Mouse (Mus musculus) inflammation-experienced regulatory T-cells, adult 6 months (primary cell): ENCODE results near the gene Sorl1. TPM values are rescaled to one million over a fixed set of nuclear protein-coding genes. Genes with fewer than 3 reads are reported as not detected.
"Not testable (repeated sequence)": the region's sequence is repeated elsewhere in the genome, so short reads cannot be mapped to it uniquely, and the experiment has no call there.

ENCODE experiments used
- ATAC-seq: one replicate; pipeline ENCODE4 v1.8.0; 2017
- polyA plus RNA-seq, 3 experiments: library from polyadenylated mRNA; unstranded; fragments of 100-300 nt; shearing (Covaris generic); gene quantifications; one replicate each; pipeline ENCODE4 v1.2.1; 2017

The Sorl1 gene
- polyA plus RNA-seq, 3 experiments from 2014 or later = 27.5 to 44.9 (median 29.1) TPM

DNA sequence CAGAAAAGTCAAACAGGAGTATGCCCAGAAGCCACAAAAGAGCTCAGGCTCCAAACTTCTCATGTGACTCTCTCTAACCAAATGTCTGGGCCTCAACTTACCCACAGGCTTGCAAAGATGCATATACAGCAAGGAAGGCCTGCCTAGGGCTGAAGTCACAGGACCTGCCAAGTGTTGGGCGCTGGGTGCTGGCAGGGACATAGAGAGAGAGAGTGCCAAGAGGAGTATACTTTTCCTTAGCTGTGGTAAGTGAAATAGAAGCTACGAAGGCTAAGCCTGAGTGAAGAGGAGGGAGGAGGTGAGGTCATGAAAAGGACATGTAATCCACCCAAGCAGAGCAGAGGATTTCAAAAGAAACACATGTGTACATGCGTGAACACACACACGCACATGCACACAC is 32.5 kb downstream of the Sorl1 start:
- ATAC-seq = no peak

DNA sequence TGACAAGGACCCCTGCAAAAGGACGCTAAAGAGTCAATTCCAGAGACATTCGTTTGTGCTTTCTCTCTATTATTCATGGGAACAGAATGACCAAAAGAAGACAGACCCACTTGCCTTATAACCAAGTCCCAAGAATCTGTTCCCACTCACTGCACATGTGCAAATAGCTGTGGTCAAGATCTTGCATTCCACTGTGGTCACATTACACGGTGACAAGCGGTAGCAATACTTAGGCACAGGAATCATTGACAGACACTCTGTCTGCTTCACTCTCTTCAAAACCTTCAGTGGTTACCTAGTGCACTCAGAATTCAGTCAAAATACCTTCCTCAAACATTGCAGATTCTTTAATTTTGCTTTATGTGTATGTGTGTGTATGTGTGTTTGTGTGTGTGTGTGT is 36.2 kb downstream of the Sorl1 start:
- no peak for ATAC-seq

DNA sequence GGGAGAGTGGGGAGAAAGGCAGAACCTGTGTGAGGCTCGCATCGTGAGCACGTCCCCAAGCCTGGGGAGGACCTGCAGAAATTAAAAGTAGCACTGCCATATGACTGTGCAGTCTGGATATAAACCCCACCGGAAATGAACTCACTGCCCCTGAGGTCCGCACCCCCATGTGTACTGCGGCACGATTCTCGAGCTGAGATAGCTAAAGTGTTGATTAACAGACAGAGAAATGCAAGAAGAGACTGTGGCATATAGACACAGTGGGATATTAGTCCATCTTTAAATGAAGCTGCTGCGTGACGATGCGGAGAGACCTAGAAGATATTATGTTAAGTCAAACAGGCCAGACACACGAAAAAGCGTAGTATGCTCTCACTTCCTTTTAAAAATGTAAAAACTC is 38.1 kb downstream of the Sorl1 start:
- ATAC-seq = no peak

DNA sequence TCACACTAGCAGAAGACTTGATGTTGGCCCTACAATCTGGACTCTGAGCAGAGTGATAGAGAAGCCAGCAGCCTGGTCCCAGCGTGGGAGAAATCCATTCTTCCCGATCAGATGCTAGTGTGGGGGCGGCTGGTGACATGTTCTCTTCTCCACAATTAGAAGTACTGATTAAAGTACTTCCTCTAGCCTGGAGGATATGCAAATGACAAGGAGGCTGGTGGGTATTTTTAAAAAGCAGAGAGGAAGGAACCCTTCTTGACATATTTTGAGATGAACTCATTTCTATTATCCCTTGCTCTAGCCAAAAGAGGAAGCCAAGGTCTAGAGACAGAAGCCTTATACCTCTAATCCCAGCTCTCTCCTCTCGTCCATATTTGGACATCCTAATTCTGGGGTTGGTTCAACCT is 40.4 kb downstream of the Sorl1 start:
- ATAC-seq = no peak

DNA sequence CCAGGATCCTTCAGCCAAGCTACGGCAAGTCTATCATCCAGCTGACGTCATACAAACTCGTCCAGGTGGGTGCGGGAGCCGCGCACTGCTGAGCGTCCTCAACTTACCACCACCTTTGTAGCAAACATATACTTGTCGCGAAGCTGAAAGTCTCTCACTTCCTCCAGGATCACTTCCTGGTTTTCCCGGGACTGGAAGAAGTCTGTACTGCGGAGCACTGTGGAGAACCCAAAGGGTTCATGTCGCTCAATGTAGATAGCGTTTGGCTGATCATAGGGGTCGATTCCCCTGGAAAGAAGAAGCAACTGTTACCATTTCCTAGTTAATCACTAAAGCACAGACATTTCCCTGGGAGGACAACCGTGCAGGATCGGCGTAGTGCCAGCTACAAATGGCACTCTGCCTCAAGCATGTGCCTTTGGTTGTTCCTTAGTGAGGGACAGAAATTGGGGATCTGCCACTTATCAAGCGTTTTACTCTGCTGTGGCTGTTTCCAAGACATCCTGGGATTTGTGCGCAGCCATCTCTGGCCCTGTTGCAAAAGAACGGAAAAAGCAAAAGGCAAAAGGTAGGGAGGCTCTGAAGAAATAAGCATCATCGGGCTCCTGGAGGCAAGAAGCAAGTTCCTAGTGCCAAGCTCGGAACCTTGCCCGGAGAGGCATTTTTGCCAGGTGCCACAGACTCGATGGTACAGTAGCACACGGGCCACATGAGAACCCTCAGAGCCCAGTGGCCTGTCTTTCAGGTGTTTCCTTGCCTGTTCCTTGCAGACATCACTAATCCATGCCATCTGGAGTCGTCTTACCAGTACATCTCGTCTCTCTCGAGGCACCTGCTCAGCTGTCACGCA is 42.2 kb downstream of the Sorl1 start:
- no peak for ATAC-seq

DNA sequence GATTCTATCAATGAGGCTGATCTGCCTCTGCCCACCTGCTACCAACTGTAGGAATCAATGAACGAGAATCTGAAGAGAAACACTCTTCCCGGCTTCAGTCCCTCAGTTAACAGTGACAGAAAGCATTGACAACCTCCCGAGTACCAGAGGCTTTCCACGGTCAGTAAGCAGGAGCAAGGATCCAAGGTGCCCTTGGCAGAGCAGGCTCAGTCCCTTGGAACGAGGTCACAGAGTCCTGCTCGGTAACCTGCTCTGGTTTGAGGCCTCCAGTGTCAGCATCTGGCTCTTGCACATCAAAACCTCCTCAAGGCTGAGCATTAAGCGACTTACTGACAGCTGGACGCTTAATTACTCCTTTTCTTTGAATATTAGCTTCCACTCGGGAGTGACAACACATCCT is 43.4 kb downstream of the Sorl1 start:
- ATAC-seq = no peak

DNA sequence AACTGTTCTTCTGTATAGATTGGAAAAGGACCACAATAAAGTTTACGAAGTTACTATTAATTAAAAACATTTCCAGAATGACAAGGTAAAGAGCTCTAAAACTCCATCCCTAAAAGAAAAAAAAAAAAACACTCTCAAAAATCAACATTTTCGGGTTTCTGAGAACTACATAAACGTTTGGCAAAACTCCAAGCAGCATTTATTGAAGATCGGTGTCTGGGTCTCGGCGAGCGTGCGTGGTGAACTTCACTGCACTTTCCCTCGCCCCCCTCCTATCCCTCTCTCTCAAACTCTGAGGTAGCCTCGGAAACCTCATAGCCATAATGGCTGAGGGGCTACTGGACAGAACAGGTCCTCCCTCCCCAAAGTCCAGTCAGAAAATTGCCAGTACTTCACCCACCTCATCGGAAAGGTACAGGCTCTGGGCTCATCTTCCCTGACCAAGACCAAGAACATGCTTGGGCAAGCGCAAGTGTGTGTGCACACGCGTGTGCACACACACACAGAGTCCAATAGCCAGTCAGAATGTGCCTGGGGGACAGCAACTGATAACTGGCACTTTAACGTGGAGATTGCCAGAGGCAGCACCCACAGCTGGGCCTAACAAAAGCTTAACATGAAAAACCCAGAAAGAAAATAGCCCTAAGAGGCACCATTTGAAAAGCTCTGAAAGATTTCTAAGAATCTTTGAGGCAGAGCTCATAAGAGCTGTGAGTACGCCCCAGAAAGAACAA is 46.8 kb downstream of the Sorl1 start:
- no peak for ATAC-seq

DNA sequence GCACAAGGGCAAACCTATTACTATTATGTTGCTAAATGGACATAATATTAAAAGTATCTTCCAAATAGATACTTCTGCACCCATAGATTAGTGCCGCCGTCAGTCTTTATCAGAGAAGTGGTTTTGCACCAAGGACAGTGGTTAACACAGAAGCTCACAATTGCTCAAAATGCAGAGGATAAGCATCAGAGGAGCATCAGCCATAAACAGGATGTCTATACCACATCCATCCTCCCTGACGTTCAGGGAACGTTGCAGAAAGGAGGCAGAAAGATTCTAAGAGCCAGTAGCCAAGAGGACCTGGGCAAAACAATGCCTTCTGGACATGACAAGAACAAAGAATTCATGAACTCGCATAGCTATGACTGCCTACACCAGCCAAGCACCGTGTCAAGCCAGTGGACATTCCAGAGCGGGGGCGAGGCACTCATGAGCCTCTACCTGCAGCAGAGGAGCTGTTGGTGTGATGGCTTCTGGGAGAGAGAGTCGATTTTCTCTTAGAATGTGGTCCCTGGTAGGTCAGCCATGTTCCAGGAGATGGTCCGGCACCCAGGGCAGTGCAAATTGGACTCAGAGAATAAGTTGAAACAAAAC is 47.7 kb downstream of the Sorl1 start:
- no peak for ATAC-seq

DNA sequence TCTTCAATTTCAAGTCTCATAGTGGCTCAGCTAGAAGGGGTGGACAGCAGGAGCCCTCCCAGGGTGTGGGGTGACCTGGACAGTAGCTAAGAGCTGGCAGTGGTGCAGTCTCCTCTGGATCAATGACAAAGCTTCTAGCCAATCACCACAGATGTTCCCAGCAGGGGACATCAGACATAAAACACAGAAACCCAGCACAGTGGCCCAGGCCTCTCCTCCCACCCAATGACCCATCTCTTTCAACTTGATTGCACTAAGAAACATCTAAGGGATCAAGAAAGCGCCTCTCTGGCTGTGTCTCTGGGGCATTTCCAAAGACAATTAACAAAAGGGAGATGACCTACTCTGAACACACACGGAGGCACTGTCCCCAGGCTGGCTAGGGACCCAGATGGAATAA is 48.9 kb downstream of the Sorl1 start:
- ATAC-seq = no peak

DNA sequence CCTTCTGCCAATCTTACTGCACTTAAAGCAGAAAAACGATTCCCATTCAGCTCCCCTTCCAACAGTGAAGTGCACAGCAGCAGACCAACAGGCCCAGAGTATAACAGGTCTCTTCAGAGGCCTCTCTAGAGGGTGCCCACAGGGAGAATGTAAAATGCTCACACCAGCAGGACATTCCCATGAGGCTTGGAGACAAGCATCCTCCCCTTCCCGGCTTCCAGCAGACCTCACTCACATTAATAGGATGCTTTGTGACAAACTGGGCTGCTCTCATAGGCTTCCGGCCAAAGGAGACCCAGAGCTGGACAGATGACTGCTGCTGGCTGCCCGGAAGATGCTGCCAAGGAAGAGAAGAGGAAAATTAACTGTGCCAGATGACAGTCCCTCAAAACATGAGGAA is 52.1 kb downstream of the Sorl1 start:
- ATAC-seq = no peak

DNA sequence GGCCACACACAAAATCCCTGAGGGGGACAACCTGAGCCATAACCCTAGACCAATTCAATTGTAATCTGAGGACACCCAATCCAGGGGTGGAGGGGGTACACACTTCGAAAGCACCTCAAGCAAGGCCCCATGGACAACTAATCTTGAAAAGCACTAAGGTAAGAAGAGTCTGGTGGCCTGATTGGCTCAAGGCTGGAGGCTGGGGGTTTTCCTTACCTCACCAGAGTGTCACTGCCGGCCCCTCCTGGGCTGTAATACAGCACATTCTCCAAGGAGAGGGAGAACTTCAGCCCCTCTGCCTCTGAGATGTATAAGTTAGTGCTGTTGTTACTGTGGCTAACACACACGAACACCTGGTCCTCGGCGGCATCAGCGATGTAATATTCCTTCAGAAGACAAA is 53.2 kb downstream of the Sorl1 start:
- ATAC-seq = no peak

DNA sequence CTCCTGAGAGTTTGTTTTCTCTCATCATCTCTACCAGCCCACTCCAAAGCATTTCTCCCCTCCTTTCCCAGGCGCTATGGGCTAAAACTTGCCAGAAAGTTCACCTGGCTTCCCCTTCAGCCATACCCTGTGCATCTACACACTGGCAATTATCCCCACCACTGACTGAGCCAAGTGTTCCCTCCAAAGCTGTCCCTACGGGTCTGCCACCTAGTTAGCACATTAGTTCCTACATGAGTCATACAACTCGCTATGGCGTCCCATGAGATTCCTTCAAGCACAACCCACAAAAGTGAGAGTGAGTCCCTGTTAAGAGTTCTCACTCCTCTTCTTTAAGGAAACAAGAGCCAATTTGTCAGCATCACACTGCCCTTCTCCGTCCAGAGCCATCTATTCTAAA is 54.6 kb downstream of the Sorl1 start:
- no peak for ATAC-seq

DNA sequence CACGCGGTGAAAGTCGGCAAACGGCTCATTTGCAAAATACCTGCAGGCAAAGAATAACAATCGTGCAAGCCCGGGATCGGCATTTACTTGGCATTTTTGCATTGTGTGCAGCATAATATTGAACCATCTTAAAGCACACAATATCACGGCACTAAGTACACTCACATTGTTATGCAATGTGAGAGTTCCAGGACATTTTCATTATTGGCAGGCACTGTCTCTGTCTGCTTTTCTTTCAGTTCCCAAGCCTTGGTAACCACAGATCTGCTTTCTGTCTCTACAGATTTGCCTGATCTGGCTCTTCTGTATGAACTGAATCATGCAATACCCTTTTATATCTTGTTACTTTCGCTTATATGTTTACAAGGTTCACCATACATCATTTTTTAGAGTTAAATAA is 56.1 kb downstream of the Sorl1 start:
- no peak for ATAC-seq

DNA sequence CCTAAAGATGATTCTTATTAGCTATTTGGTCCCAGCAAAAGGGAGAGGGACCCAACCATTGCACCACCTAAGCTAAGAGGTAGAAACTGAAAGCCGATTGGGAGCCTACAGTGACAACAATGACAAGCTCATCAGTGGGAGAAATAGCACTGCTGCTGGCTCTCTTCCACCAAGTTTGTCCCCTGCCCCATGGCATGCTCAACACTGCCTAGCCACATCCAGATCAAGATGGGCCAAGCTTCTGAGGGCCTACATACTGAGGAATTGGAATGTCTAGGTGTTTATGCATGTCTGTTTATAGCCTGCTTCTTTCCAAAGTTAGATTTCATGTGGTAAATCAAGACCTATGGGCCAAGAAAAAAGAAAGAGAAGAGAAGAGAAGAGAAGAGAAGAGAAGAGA is 58.3 kb downstream of the Sorl1 start:
- no peak for ATAC-seq

DNA sequence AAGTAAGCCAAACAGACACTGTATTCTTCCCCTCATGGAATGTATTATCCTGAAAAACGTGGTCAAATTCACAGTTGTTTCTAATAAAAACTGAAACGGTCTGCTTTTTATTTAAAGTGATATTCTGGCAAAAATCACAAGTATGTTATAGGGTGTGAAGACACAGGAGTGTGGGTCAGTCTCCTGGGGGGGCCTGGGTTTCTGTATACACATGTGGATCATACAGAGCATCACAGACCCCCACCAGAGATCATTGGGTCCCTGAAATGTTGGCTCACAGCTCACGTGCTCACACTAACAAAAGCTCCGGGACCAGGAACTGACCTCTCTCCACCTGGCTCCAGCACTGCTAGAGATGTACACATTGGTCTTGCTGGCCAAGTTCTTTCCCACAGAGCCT is 60.7 kb downstream of the Sorl1 start:
- ATAC-seq = no peak

DNA sequence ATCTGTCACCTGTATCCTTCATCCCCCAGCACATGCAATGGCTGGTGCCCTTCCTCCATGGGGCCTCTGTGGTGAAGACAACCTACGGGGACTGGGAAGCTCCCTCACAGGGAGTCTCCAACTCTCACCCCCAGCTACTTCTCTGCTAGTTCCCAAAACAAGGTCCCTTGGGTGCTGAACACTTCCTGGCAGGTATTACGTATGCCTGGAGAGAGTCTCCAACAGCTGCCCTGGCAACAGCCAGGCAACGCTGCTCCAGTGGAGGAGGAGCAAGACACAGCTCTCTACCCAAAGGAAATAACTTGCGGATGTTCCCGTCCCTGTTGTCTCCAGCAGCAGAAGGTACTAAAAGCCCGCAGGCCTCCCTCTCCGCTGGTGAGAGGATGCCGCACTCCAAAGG is 61.8 kb downstream of the Sorl1 start:
- ATAC-seq = no peak

DNA sequence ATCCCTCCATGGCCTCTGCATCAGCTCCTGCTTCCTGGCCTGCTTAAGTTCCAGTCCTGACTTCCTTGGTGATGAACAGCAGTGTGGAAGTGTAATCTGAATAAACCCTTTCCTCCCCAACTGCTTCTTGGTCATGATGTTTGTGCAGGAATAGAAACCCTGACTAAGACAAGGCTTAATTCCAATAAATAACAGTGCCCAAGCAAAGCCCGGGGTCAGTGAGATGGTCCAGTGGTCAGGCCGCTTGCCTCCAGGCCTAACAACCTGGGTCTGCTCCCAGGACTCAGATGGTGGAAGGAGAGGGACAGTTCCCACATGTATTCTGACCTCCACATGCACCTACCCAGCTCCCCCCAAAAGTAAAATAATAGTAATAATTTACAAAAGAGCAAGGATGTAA is 65.1 kb downstream of the Sorl1 start:
- ATAC-seq = not testable (repeated sequence)

DNA sequence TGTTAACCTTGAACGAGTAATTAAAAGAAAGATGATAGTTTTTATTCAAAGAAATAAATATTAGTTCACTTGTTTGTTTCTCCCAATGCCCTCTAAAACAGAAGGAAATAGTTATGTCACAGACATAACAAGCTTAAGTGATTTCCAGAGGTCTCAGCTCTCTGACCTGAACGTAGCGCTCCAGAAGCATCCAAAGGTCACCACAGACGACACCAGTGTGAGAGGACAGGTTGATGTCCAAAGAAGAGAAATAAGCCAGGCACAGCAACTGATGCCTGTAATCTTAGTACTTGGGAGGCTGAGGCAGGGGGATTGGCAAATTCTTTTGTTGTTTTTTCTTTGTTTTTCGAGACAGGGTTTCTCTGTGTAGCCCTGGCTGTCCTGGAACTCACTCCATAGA is 67.5 kb downstream of the Sorl1 start:
- no peak for ATAC-seq

DNA sequence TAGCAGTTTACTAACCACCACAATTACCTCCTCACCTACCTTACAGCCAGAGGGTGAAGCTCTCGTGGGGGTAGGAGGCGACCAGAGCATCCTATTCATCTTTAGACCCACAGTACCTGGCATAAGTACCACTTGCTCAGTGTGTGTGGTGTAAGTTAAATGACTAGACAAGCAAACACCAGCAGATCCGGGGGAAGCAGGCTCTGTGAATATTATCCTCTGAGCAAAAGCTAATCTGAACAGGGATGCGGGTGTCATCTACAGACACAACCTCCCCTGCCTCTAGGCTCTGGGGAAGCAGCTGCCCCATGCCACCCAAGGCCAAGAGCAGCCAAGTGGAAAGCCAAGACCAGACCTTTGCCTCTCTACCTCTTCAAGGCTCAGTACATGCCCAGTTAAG is 68.7 kb downstream of the Sorl1 start:
- ATAC-seq = no peak

DNA sequence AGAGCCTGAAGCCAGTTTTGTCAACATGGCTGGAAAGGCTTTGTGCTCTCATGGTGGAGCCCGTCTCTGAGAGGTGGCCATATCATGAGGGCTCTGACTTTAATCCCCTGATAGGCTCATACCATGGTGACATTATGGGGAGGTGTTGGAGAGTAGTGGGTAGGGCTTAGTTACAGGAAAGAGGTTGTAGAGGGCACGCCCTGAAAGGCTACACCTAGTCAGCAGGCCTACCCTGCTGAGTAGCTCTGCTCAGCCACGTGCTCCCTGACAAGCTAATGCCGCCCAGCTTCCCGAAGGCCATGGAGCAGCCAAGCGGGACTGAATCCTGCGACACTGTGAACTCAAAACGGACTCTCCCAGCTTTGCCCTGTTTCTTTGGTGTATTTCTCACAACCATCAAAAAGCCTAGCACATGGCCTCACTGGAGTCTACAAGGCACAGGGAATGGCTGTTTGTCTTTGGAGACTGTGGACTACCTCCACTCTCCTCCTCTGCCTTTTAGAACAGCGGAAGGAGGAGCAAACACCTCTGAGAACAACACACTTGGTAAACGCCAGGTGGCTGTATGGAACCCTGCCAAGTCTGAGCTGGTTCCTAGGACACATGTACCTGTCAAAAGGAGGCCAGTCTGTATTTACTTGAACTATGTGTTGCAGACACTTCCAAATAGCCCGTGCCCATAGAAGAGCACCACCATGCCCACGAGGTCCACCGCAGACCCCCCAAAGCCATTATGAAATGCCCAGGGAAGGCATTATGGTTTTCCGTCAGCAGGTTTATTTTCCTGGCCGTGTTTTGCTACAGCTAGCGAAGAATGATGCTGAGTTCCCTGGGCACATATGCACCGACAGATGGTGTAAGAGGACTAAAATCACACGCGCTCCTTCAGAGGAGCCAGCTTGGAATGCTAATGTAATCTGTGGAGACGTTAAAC is 69.5 kb downstream of the Sorl1 start:
- ATAC-seq = no peak

DNA sequence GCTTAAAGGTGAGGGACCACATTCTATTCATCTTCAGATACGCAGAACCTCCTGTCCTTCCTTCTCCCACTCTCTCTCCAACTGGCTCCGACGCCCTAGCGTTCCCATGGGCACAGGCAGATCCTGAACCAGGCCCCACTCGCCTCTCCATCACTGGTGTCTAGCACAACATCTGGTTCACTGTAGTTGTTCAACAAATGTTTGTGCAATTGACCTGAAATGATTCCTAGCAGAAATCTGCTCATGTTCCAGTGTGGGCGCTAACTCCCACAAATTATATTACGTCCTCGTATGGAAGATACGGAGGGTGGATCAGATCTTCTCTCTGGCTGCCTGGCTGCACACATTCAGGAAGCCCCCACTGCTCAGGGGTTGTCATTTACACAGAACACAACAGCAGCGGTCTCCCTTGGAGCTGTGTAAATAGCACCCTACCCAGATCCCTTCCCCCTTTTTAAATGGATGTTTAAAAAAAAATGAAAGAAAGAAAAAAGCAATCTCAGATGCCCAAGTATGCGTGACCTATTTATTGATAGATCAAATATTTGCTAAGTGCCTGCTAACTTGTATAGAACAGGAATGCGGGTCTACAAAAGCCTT is 70.4 kb downstream of the Sorl1 start:
- ATAC-seq = no peak

DNA sequence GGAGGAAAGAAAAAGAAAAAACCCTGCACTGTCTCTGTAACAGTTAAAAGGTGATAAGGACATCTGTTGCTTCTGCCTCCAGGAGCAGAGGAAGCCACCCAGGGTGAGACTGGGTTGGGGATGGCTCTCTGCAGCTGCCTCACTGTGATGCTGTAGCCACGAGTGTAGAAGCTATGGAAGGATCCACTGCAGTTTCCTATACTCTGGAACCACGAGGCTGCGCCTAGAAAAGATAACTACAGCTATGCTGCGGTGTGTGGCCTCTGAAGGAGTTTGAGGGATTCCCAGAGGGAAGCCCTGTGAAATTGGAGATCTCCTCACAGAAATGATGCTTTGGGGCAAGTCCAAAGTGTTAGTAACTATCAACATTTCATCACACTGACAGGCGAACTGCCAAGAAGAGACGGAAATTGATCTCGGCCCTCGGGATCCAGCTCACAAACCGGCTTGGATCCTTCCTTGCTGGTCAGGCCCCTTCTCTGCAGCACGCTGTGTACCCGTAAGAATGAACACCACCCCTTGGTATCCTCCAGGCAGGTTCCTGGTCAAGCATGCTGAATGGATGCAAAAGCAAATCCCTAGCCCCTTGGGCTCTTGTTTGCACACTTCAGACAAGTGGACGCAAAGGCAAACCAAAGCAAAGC is 71.3 kb downstream of the Sorl1 start:
- no peak for ATAC-seq
